Mouse (Mus musculus) kidney, postnatal 25 days (tissue): ENCODE measurements around the gene Hspg2.
"Not testable (repeated sequence)": the region's sequence is repeated elsewhere in the genome, so short reads cannot be mapped to it uniquely, and the experiment has no call there.

Source experiments
- DNase-seq, 2 experiments: peaks; one replicate each; pipeline ENCODE4 v3.0.0; 2021; ENCODE audit warnings: mixed read lengths in 2 of 2

The Hspg2 gene

GRCm38 (mm10) chr4:137579789-137580188, 111.2 kb downstream of the Hspg2 start:
- DNase-seq: no peak

DNA sequence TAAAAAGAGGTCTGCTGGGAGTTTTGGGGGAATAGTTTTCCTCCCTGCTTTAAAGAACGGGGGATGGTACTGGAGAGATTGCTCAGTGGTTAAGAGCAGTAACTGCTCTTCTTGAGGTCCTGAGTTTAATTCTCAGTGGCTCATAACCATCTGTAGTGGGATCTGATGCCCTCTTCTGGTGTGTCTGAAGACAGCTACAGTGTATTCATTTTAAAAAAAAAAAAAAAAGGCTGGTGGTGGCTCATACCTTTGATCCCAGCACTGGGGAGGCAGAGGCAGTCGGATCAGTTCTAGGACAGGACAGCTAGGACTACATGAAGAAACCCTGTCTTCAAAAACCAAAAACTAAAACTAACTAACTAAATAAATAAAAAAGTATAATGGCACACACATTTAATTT, 111.7 kb downstream of the Hspg2 start:
- DNase-seq: no peak

DNA sequence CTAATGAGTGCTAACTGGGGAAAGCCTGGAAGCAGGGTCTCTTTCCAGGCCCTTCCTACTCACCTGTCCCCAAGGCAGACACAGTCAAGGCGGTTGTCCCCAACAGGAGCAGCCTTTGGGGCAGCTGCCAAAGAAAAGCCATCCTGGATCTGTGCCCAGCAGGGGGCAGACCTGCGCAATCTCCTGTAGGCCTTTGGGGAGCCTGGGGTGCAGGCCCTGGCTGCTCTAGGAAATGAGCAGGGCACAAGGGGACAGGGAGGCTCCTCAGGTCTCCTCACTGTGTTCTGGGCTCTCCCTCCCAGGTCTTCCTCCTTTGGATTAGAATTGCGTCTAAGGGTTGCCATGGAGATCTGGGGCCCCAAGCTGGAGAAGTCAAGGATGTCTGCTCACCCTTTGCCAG, 113.2 kb downstream of the Hspg2 start:
- peak; percentile 51 to 53 for DNase-seq

DNA sequence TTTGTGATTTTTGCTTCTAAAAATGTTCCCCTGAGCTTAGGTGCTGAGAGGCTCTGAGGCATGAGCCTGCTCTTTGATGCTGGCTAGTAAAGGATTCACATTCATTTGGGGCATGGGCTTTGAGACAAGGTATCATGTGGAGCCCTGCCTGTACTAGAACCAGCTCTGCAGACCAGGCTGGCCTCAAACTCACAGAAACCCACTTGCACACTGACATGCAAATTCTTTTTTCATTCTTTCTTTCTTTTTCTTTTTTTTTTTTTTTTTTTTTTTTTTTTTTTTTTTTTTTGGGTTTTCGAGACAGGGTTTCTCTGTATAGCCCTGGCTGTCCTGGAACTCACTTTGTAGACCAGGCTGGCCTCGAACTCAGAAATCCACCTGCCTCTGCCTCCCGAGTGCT, 120.5 kb downstream of the Hspg2 start:
- DNase-seq: not testable (repeated sequence)

DNA sequence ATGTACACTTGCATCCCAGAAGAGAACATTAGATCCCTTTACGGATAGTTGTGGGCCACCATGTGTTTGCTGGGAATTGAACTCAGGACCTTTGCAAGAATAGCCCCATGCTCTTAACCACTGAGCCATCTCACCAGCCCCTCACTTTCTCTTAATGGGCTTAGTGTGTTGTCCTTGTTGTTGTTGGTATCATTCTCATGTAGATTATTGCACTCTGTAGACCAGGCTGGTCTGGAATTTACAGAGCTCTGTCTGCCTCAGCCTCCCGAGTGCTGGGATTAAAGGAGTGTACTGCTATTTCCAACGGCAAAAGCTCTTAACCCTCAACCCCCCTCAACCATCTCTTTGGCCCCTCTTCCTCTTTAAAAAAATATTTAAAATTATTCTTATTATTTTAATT, 121.0 kb downstream of the Hspg2 start:
- DNase-seq: no peak

DNA sequence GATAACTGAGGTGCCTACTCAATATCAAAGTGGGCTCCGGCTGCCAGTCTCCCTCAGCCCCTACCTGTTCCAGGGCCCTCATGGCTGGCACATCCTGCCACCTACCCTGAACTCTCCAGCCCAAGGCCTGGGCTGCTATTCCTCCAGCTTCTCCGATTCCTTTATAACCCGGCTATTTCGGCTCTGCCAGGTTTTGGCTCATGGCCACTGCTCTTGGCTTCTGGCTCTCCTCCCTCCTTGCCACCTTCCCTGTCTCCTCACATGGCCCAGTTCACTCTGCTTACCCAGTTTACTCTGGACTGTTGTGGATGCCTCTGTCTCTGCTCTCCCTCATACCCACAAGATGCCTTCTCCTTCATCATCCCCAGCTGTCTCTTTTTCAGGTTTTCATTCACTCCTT, 122.4 kb downstream of the Hspg2 start:
- DNase-seq: no peak

GRCm38 (mm10) chr4:137593601-137594495, 125.3 kb downstream of the Hspg2 start, which contains the start of gene Usp48:
Usp48 (plus strand) TSS chr4:137593755.
- DNase-seq: peak; percentile 99

- DNase-seq: peak; percentile 27 to 48
Measured at GRCm38 (mm10) chr4:137594496-137595270, 126.1 kb downstream of the Hspg2 start.

- no peak for DNase-seq
Measured at GRCm38 (mm10) chr4:137597098-137597630, 128.6 kb downstream of the Hspg2 start.

- no peak for DNase-seq
Measured at GRCm38 (mm10) chr4:137598577-137598976, 130.0 kb downstream of the Hspg2 start.

DNA sequence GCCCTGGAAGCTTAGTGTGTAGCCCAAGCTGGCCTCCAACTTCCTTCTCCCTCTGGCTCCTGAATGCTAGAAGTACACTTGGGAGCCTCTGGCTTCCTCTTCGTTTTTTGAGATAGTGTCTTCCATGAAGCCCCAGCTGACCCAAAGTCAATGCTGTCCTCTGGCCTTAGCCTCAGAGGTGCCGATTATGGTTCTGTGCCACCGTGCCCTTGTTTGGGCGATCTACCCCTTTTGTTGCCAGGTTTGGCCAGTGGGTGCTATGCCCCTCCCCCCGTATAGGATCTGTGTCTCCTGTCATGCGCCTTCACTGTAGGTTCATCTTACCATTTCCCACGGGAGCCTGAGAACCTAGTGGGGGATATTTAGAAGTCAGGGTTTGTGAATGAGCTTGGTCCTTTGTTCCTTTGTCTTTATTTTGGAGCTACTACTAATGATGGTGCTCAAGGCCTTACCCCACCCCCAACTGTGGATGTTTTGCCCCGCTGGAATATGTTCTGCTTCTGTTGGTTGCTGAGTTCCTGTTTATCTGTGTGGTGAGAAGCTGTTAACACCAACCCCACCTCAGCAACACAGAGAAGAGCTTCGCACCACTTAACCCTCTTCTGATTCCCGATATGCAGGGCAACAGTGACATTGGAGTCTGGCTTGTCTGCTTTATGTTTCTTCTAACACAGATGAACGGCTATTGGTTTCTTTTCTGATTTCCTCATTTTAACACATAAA, 135.0 kb downstream of the Hspg2 start:
- no peak for DNase-seq

GRCm38 (mm10) chr4:137607023-137607422, 138.5 kb downstream of the Hspg2 start:
- no peak for DNase-seq

- no peak for DNase-seq
Measured at GRCm38 (mm10) chr4:137609281-137609680, 140.7 kb downstream of the Hspg2 start.

- DNase-seq: peak in 1 of 2 experiments; percentile 48
Measured at GRCm38 (mm10) chr4:137609702-137610101, 141.1 kb downstream of the Hspg2 start.

- peak in 1 of 2 experiments; percentile 40 for DNase-seq
Measured at GRCm38 (mm10) chr4:137610256-137610655, 141.7 kb downstream of the Hspg2 start.
